Mouse (Mus musculus): ENCODE measurements at regions not wholly inside any gene's neighbourhood (a gene's known extent, or its start where the extent isn't known, plus 50 kb on each side); places are given as distances from the start of the nearest gene placed in this dataset.

DNA sequence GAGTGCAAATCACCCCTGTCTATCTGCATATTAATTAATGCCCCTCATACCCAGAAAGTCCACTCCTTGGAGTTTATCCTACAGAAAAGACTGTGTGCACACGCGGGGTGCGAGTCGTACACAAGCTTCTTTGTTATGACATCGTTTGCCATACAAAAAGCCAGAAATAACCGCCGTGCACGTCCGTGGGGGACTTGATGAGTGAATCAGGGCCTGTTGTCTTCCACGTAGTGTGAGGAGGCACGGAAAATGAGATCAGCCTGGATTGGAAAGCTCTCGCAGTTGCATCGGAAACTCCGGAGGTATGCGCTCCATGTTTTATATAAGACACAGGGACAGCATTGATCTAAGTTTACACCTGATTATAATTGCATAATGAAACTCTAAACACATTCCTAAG is 120.3 kb downstream of the Etnk1 start:
- no peak for DNase-seq (ENCODE audit: low spot score in 2 of 2)

DNA sequence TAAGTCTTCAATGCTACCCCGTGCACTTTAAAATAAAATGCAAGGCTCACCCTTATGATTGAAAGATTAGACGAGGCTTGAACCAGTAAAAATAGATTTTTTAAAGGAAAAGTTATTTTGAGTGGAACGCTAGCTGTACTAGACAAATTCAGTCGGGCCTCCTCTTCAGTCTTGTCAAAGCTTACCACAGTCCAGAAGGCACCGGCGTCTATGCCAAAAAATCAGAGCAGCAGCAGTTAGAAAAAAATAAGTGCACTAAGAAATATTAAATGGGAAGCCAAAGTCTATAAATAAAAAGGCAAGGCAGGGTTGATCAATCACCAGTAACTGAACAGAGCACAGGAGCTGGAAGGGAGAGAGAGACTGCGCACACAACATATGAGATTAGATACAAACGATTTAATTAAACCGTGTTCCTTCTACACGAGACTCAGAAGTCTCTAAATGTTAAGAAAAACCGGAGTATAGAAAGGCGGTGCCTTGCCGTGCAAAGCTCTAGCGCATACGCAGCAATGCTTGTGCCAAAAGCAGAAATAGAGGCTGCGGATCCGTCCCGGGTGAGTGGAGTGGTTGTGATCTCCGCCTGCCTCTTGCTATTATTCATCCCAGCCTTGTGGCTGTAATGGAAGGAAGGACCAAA is 121.6 kb downstream of the Etnk1 start:
- no peak for DNase-seq (ENCODE audit: low spot score in 2 of 2)

DNA sequence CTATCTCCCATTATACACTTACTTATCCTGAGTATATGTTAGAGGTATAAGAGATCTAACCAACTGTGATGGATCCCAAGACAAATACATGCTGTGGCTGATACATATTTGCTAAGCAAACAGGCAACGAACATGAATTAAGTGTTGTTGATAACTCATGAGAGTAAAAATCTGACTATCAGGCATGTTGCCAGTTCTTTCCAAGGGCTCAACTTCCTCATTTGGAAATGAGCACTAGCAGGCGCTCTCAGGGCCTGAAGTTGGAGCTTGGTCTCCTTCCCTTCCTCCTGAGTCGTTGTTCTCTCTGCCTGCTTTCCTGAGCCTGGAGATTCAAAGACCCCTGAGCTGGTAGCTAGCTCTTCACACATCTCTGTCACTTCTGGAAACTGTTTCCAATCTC is 126.6 kb downstream of the Etnk1 start:
- DNase-seq (ENCODE audit: low spot score in 2 of 2), result no peak

DNA sequence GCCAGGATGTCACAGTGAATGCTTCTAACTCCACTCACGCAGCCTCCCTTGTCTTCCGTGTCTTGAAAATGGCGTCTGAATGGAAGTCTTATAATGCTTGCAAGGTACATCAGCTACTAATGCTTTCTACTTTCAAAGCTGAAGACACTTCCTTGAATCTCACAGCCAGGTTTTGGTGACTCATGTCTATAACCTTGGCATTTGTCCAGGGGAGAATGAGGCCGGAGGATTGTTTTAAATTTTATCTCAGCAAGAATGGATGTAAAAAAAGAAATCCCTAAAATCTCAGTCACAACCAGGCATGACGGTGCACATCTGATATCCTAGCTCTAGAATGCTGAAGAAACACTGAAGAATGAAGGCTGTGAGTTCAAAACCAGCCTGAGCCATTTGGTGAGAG is 131.4 kb downstream of the Etnk1 start:
- no peak for DNase-seq (ENCODE audit: low spot score in 2 of 2)

DNA sequence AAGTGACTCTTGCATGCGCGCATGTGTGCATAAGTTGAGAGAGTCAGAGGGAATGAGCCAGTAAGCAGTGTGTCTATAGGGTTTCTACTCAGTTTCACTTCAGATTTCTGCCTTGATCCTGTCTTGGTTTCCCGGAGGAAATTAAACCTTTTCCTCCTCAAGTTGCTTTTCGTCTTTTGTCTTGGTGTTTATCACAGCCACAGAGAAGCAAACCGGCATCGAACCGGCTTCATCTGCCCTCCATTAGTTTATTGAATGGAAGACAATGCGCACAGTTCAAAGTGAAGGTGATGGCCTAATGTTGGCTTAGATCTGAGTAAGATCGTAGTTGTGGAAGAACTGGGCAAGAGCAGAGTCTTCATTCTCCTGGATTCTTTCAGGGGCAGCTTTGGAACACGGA is 134.4 kb downstream of the Etnk1 start:
- no peak for DNase-seq (ENCODE audit: low spot score in 2 of 2)

DNA sequence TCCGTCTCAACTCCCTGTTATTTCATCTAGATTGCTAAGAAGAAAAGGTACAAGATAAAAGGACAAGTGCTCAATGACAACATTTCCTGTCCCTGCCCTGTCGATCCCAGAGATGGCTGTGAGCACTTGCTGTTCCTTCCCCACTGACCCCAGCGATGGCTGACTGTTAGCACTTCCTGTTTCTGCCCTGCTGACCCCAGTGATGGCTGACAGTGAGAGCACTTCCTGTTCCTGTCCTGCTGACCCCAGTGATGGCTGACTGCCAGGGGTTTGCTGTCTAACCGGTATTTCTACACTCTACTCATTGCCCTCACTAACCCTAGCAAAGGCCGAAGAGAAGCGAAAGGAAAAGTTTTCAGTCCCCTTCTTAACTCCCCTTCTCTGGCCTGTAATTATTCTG is 140.3 kb downstream of the Etnk1 start:
- peak in 1 of 2 experiments; percentile 15 for DNase-seq (ENCODE audit: low spot score in 2 of 2)

DNA sequence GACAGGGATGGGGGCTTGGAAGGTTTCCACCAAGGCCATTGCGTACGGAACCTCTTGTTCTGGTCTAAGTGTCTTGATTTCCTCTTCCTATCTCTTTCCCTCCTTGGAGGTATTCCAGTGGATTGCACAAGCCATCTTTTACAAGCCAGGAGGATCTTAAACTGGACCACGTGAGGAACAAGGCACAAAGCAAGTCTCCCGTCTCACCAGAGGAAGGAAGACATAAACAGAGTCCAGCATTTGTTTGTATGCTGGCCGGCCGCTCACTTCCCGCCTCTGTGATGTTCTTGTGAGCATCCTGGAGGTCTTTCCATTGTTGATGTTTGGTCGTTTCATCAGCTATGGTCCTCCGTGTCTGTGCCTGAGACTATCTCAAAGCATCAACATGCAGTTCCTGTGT is 148.8 kb downstream of the Etnk1 start:
- DNase-seq (ENCODE audit: low spot score in 2 of 2), result no peak

DNA sequence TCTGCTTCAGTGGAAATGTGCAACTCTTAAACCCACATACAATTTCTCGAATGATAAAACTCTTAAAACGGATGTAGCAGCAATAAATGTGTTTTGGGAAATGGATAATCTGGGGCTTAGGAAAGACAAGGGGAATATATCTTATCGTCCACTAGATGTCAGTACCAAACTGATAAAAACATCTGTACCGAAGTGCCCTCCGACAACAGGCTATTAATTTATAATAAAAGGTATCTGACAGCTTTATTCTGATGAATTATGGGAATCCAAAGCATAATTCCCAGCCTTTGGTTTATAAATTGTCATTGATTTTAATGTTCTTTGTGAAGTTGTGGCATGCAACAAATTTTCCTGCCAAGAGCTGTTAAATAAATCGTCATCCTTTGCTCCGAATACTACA is 153.4 kb downstream of the Etnk1 start:
- no peak for DNase-seq (ENCODE audit: low spot score in 2 of 2)

DNA sequence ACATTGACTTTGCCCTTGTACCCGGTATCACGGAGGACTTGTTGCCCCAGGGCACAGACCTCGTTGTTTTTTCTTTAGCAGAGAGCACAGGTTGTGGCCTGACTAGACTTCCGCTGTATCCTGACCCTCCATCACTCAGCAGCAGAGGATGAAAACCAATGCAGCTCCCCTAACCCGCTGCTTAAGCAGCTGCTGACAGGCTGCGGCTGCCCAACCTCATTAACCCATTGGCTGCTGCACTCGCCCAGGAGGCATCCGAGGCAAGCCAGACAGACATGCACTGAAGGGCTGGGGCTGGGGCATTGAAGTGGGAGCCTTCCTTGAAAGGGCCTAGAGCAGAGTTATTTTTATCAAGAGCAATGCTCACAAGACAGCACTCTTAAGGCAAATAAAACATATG is 157.6 kb downstream of the Etnk1 start:
- DNase-seq (ENCODE audit: low spot score in 2 of 2), result no peak

DNA sequence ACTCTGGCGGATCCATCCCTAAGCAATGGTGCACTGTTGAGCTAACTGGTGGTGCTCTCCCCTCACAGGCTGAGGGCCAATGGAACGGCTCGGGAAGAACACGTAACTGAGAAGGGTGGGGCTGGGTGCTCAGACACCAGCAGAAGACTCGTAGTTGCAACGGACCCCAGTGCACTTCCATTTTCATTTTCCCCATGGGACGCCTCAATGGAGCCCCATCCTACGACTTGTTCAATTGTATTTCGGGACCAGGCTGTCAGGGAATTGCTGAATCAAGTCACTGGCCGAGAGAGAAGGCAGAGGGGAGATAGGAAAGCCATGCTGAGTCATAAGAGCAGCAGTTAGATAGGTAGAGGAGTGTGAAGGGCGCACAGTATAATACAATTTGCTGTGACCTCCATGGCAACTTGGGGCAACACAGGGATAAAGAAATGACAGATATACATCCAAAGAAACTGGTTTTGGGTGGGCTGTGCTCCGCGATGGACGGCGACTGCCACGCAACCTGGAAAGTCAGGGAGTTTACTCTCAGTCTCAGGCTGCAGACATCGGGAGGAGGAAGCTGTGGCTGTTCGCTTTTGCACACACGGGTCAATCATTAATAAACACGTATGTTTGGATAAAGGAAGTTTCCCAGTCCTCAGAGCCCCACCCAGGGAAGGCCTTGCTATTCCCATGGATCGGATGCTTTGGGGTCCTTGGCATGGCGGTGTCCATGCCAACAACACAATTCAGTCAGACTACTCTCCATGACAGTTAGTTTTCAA is 160.1 kb downstream of the Etnk1 start:
- DNase-seq (ENCODE audit: low spot score in 2 of 2), result no peak

DNA sequence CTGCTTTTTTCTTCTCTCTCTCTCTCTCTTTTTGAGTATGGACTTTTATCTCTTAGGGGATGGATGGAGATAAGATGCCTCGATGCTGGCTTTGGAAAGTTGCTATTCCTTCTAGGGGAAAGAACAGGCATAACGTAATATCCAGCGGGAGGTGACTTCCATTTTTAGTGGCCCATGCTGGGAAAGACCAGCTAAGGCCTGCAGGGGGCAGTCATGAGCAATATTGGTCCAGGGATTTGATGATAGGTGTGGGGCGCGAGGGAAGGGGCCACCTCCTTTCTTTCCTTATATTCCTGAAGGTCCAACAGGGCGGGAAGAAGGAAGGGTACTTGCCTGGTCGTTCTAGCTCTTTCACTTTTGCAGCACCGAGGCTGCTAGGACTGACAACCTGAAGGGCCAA is 160.8 kb downstream of the Etnk1 start:
- DNase-seq (ENCODE audit: low spot score in 2 of 2), result no peak

DNA sequence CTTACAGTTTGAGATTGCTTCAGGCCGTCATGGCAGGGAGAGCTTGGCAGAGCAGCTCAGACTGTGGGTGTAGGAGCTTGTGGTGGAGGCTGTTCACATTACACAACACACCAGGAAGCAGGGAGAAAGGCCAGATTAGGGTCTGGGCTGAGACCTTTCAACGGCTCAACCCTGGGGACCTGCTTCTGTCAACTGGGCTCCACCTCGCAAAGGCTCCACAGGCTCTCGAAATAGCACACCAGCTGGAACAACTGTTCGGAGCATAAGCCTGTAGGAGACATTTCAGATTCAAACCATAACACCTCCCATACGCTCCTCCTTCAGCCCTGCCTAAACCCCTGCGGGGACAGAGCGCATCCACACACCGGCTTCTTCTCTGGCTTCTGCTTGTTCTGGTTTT is 161.2 kb downstream of the Etnk1 start:
- no peak for DNase-seq (ENCODE audit: low spot score in 2 of 2)

DNA sequence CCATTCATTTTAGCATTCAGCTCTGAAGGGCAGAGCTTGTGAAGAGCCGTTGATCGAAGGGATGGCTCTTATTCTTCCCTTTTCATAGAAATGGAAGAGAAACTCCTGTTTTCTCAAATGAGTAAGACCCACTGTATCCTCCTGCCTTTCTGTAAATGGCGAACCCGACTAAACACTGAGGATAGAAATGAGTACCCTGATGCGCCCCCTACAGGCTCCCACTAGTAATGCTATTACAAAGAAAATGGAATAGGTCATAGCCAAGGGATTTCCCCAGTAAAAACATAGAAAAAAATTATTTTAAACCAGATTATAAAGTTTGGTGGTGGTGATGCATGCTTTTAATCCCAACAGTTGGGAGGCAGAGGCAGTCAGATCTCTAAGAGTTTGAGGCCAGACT is 162.1 kb downstream of the Etnk1 start:
- DNase-seq (ENCODE audit: low spot score in 2 of 2), result no peak

DNA sequence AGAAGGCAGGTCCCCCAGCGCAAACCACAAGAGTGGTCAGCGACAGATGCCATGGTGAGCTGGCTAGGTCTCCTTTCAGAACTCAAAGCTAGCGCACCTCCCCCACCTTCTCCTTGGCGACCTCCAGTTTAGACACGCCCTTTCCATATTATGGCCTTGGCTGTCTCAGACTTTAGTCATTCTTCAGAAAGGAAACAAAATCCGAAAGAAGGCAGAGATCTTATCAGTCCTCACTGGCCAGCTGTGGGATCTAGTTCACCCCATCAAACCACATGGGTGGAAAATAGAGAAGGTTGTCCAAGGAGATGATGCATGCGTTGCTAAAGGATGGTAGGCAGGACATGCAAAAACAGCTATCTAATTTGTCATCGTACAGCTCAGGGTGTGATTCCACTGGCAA is 166.5 kb downstream of the Etnk1 start:
- DNase-seq (ENCODE audit: low spot score in 2 of 2), result no peak

DNA sequence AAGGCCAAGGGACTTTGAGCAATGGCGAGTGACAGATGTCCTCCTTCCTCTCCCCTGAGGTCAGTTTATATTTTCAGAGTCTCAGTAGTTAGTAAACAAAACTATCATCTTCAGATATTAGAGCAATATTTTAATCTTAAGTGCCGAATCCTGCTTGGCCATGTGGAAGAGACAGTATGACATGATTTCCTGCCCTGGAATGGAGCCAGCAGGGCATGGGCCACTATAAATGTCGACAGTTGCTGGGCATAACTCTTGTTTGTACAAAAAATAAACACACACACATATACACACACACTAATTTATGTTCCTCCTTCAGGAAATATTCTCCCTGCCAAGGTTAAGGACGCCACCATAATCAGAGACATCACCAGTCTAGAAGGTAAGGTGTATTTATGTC is 169.6 kb downstream of the Etnk1 start:
- DNase-seq (ENCODE audit: low spot score in 2 of 2), result no peak

DNA sequence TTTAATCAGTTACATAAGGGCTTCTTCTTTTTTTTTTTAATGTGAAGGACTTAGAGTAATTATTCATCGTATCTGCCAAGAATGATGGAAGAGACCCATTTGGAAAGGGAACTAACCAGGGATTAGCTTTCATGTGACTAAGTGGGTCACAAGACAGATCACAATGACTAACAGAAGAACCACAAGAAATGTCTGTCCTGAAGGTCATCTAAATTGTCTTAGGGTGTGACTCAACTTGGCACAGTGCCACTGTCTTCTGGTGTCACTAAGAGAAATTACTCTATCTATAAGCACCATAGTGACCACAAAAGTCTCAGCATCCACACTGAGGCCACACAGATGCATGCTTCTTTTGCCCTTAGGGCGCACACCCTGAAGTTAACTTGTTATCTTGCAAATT is 182.0 kb downstream of the Etnk1 start:
- DNase-seq (ENCODE audit: low spot score in 2 of 2), result no peak

DNA sequence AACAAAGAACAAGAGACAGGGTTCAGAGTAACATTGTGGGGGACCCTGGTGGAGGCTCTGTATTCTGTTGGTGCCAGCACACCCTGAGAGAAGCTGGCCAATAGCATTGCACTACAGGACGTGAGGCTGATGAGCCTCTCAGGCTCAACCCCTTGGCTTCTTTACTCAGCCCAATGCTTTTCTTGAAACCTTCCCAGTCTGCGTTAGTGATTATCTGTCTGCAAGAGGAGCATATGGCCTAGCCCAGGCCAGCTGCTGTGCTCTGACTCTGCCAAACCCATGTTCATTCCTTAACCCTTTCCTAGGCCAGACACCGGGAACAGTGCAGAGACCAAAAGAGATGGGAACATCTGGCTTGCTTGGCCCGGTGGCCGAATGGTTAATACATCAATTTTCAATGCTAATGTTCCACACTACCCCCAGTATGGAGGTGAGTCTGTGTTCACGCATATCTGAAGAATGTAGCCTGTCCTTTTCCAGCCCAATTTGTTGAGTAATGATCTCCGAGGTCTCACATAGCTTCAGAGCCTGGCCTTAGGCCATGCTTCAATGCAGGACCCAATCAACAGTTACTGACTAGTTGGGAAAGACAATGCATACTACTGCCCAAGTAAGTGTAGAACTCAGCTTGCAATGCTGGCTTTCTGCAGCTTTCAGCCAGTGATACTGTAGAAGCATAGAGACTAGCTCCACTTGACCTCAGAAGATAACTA is 192.5 kb downstream of the Etnk1 start:
- no peak for DNase-seq (ENCODE audit: low spot score in 2 of 2)

DNA sequence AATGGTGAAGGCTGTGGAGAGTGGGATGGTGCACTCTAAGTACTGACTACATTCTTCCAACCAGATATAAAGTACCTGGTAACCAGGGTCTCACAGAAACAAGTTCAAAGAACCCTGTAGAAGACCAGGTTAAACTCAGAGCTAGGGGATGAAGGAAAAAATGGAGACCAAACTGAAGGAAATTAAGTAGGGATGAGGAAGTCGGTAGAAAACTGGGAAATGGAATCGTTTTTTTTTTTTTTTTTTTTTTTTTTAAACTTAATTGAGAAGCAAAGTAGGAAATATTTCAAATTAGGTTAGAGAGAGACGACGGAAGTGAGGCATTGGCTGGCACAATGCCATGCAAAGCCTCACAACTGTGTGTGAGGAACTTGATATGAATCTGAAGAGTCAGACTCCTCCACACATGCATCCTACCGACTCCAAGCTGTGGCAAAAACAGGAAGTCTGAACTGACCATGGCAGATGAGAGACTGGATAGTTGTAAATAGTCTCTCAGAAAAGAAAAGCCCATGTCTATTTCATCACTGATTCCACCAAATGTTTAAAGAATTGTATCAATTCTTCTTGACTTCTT is 194.2 kb downstream of the Etnk1 start:
- no peak for DNase-seq (ENCODE audit: low spot score in 2 of 2)

DNA sequence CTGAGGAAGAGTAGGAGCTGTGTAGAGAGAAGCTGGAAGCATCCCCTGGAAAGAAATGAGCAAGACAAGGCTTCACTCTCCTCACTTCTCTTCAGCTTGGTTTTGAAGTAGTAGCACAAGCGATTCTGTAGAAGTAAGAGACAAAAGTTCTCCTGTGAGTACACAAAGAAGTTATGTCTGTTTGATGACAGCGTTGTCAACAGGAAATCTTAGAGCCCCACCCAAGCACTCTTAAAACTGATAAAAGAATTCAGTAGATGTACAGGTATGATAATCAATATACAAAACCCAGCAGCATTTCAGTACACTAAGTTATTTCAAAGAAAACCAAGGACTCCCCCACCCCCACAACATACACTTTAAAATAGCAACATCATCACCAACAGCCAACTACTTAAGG is 194.9 kb downstream of the Etnk1 start:
- DNase-seq (ENCODE audit: low spot score in 2 of 2), result no peak

DNA sequence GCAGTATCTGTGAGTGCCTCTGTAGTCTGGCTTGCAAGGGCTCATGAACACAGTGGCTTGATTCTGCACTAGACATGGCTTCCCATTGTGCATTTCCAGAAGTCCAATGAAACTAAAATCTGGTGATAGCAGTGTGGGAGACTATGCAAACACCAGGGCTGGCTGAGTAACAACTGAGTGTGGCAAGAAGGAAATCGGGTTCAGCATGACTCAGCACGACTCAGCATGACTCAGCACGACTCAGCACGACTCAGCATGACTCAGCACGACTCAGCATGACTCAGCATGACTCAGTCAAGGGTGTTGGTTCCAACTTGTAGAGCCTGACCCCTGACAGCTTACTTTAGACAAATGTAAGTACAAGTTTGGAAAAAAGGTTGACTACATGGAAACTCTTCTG is 198.8 kb downstream of the Etnk1 start:
- DNase-seq (ENCODE audit: low spot score in 2 of 2), result no peak

DNA sequence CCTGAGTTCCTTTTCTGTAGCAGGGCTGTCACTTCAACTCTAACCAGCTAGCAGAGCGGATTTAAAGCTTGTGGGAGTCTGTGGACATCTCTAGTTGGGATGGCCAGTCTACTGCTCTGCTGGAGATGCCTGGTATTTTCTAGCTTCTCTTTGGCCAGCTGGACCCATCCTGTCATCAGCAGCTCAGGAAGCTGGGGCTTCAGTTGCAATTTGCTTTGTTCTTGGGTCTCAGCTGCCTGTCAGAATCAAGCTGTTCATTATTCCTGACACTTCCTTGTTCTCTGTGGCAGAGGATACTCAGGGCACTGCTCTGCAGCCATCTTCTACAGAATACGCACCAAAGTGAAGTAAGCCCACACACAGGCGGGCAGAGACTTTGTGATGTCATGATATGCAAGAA is 200.8 kb downstream of the Etnk1 start:
- no peak for DNase-seq (ENCODE audit: low spot score in 2 of 2)

DNA sequence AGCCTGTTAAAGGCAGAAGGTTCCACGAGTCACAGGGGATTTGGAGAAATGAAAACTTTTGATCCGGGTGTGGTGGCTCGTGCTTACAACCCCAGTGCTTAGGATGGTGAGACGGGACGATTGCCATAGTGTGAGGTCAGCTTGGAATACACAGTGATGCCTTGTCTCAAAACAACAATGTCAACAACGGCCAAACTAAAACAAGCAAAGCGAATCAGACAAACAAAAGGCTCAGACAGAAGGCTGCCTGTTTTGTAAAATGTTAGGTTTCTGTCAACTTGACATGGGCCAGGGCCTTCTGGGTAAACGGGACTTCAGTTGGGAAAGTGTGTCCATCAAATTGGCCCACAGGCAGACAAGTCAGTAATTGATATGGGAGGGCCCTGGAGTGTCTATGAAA is 201.6 kb downstream of the Etnk1 start:
- DNase-seq (ENCODE audit: low spot score in 2 of 2), result no peak
